Mouse (Mus musculus) layer of hippocampus, adult 2 months (tissue): ENCODE data around the gene Rpl37. TPM values are rescaled to one million over a fixed set of nuclear protein-coding genes. Genes with fewer than 3 reads are reported as not detected.
A peak's percentile ranks its signal among the peaks of the same experiment; 100 is the strongest.

ENCODE experiments used
- DNase-seq, 2 experiments: peaks; one replicate each; pipeline ENCODE4 v3.0.0; 2022; ENCODE audit warnings: low spot score in 2 of 2
- H3K27ac ChIP-seq: fragments of 200-600 bp; 2 replicates; pipeline ENCODE4 v1.8.1; 2022
- H3K4me3 ChIP-seq: fragments of 200-600 bp; 2 replicates; pipeline ENCODE4 v1.8.1; 2022; ENCODE audit warnings: mild to moderate bottlenecking
- CTCF ChIP-seq: fragments of 200-600 bp; conservative IDR thresholded peaks from 2 replicates; pipeline ENCODE4 v1.8.1; 2022; ENCODE audit warnings: antibody characterized with exemption, mild to moderate bottlenecking, moderate library complexity
- total RNA-seq, 2 experiments: library from RNA; stranded (reverse); gene quantifications; 2 replicates each; pipeline ENCODE4 v1.2.3; 2021

The Rpl37 gene
- total RNA-seq, 2 experiments from 2014 or later, result 308 to 352 TPM

GRCm38 (mm10) chr15:5144021-5144778, 27.8 kb downstream of the Rpl37 start:
- TF ChIP-seq CTCF, result peak; percentile 58
- DNase-seq, result peak; percentile 32 to 60
- Histone ChIP-seq H3K4me3 (peak overlapping the region; percentile 93), H3K27ac (peak overlapping the region; percentile 98)

- H3K27ac ChIP-seq, result no peak overlapping the region
- DNase-seq, result no peak
- no peak for TF ChIP-seq CTCF
- peak overlapping the region; percentile 93; the same call in 1 of the 2 replicates for H3K4me3 ChIP-seq
Measured at GRCm38 (mm10) chr15:5145196-5145945, 28.9 kb downstream of the Rpl37 start.

- no peak overlapping the region for H3K27ac ChIP-seq
- H3K4me3 ChIP-seq, result no peak overlapping the region
- DNase-seq, result no peak
- no peak for TF ChIP-seq CTCF
Measured at GRCm38 (mm10) chr15:5149187-5149586, 32.7 kb downstream of the Rpl37 start.

- no peak overlapping the region for H3K27ac ChIP-seq
- no peak overlapping the region for H3K4me3 ChIP-seq
- no peak for DNase-seq
- no peak for TF ChIP-seq CTCF
Measured at GRCm38 (mm10) chr15:5152171-5152570, 35.7 kb downstream of the Rpl37 start.

- no peak overlapping the region for H3K27ac ChIP-seq
- no peak for TF ChIP-seq CTCF
- no peak for DNase-seq
- no peak overlapping the region for H3K4me3 ChIP-seq
Measured at GRCm38 (mm10) chr15:5154621-5155020, 38.2 kb downstream of the Rpl37 start.

GRCm38 (mm10) chr15:5155093-5155492, 38.6 kb downstream of the Rpl37 start:
- H3K4me3 ChIP-seq, result no peak overlapping the region
- no peak for DNase-seq
- no peak for TF ChIP-seq CTCF
- peak overlapping the region; percentile 48; the same call in 1 of the 2 replicates for H3K27ac ChIP-seq

DNA sequence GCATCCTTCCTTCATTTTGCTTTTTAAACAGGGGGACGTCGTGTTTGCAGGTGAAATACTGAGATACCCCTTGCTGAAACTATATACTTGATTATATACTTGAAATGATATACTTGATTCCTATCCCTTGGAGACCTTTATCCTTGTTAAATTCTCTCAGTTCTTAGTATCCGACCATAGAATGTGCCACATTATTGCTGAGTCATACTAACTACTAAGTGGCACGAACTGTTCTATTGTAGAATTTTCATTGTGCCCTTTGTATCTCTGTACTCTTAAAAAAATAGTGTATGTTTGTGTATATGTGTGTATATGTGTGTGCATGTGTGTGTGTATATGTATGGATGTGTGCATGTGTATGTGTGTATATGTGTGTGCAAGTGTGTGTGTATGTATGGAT, 39.9 kb downstream of the Rpl37 start:
- TF ChIP-seq CTCF, result no peak
- no peak for DNase-seq
- no peak overlapping the region for H3K4me3 ChIP-seq
- no peak overlapping the region for H3K27ac ChIP-seq

GRCm38 (mm10) chr15:5157386-5157785, 40.9 kb downstream of the Rpl37 start:
- Histone ChIP-seq H3K4me3 (no peak overlapping the region), H3K27ac (no peak overlapping the region)
- DNase-seq, result no peak
- no peak for TF ChIP-seq CTCF

GRCm38 (mm10) chr15:5158827-5159226, 42.4 kb downstream of the Rpl37 start:
- H3K4me3 ChIP-seq, result no peak overlapping the region
- no peak overlapping the region for H3K27ac ChIP-seq
- no peak for DNase-seq
- no peak for TF ChIP-seq CTCF

GRCm38 (mm10) chr15:5165121-5165773, 48.8 kb downstream of the Rpl37 start:
- no peak for DNase-seq
- Histone ChIP-seq H3K27ac (no peak overlapping the region), H3K4me3 (no peak overlapping the region)
- no peak for TF ChIP-seq CTCF

Other genes starting within 250 kb of the Rpl37 start
- gene Mroh2b, start 217.9 kb upstream of the Rpl37 start, total RNA-seq, result not detected
- gene C7, start 52.9 kb upstream of the Rpl37 start, total RNA-seq, result under 1 TPM; 0.13 to 0.17 TPM
- gene Card6, start 8.1 kb upstream of the Rpl37 start, total RNA-seq, result 1 to 10 TPM; 5.8 to 6.6 TPM
- 10 to 100 TPM; 24.3 to 24.8 TPM for gene Prkaa1, start 27.2 kb downstream of the Rpl37 start, total RNA-seq
- 10 to 100 TPM; 85.2 to 93.3 TPM for gene Ttc33, start 68.9 kb downstream of the Rpl37 start, total RNA-seq
- gene Ptger4, start 127.5 kb downstream of the Rpl37 start, total RNA-seq, result 1 to 10 TPM in 1 of 2 experiments, under 1 TPM in 1; 0.82 to 1.1 TPM